Mouse (Mus musculus) lung, postnatal 4 days (tissue): ENCODE measurements around the gene Pdgfa.

ENCODE experiments used
- DNase-seq, 2 experiments: peaks; one replicate each; pipeline ENCODE4 v3.0.0; 2021

Pdgfa gene

GRCm38 (mm10) chr5:138997171-138997788 is at the start of gene Pdgfa:
Pdgfa (minus strand) TSS chr5:138997370.
- peak; percentile 74 to 82 for DNase-seq

- no peak for DNase-seq
Observed at GRCm38 (mm10) chr5:139046636-139047035, 49.5 kb upstream of the Pdgfa start.

- DNase-seq = no peak
Observed at GRCm38 (mm10) chr5:139043546-139043945, 46.4 kb upstream of the Pdgfa start.

- no peak for DNase-seq
Observed at GRCm38 (mm10) chr5:139042299-139042698, 45.1 kb upstream of the Pdgfa start.

- DNase-seq = no peak
Observed at GRCm38 (mm10) chr5:139035171-139035570, 38.0 kb upstream of the Pdgfa start.

GRCm38 (mm10) chr5:139034746-139035145 is 37.6 kb upstream of the Pdgfa start:
- no peak for DNase-seq

- peak; percentile 41 to 63 for DNase-seq
Observed at GRCm38 (mm10) chr5:139033406-139034317, 36.5 kb upstream of the Pdgfa start.

GRCm38 (mm10) chr5:139027603-139028002 is 30.4 kb upstream of the Pdgfa start:
- no peak for DNase-seq

- peak in 1 of 2 experiments; percentile 11 for DNase-seq
Observed at GRCm38 (mm10) chr5:139024351-139025105, 27.4 kb upstream of the Pdgfa start.

- DNase-seq = no peak
Observed at GRCm38 (mm10) chr5:139020595-139020994, 23.4 kb upstream of the Pdgfa start.

- DNase-seq = peak; percentile 87 to 91
Observed at GRCm38 (mm10) chr5:139017371-139018124, 20.4 kb upstream of the Pdgfa start.

GRCm38 (mm10) chr5:139015097-139015496 is 17.9 kb upstream of the Pdgfa start:
- DNase-seq = peak; percentile 31 to 60

GRCm38 (mm10) chr5:139010649-139011048 is 13.5 kb upstream of the Pdgfa start:
- no peak for DNase-seq

- peak; percentile 38 to 40 for DNase-seq
Observed at GRCm38 (mm10) chr5:139007141-139007775, 10.1 kb upstream of the Pdgfa start.

- DNase-seq = no peak
Observed at GRCm38 (mm10) chr5:139004588-139004987, 7.4 kb upstream of the Pdgfa start.

GRCm38 (mm10) chr5:138999716-139000115 is 2.5 kb upstream of the Pdgfa start:
- no peak for DNase-seq

- DNase-seq = peak; percentile 40 to 61
Observed at GRCm38 (mm10) chr5:138997936-138998580, 888 bp upstream of the Pdgfa start.

- peak; percentile 34 to 61 for DNase-seq
Observed at GRCm38 (mm10) chr5:138996322-138997073, 672 bp downstream of the Pdgfa start.

- DNase-seq = peak; percentile 84 to 92
Observed at GRCm38 (mm10) chr5:138995721-138996311, 1.4 kb downstream of the Pdgfa start.
